Mouse (Mus musculus) forebrain, embryonic 12.5 days (tissue): ENCODE data around the gene Pfkfb1. TPM values are rescaled to one million over a fixed set of nuclear protein-coding genes. Genes with fewer than 3 reads are reported as not detected.

Experiments
- ATAC-seq: fragments of 200-750 bp; cut with Nextera tagmentation; 2 replicates; pipeline ENCODE4 v1.8.0; 2017; ENCODE audit warnings: moderate TSS enrichment; ENCODE audit not compliant: low FRiP score
- H3K27ac ChIP-seq: fragments of 300-500 bp; sonication (generic); 2 replicates; pipeline ENCODE4 v1.5.1; 2016; ENCODE audit warnings: mild to moderate bottlenecking
- H3K27me3 ChIP-seq: fragments of 300-500 bp; sonication (generic); 2 replicates; pipeline ENCODE4 v1.6.1; 2016; ENCODE audit warnings: mild to moderate bottlenecking
- H3K36me3 ChIP-seq: fragments of 300-500 bp; sonication (generic); replicated peaks from 2 replicates; pipeline ENCODE4 v1.6.1; 2016; ENCODE audit warnings: mild to moderate bottlenecking
- H3K4me1 ChIP-seq: fragments of 300-500 bp; sonication (generic); 2 replicates; pipeline ENCODE4 v1.6.1; 2016
- H3K4me2 ChIP-seq: fragments of 300-500 bp; sonication (generic); 2 replicates; pipeline ENCODE4 v1.6.1; 2016; ENCODE audit warnings: mild to moderate bottlenecking, moderate library complexity
- H3K4me3 ChIP-seq: fragments of 300-500 bp; sonication (generic); replicated peaks from 2 replicates; pipeline ENCODE4 v1.5.1; 2016; ENCODE audit warnings: mild to moderate bottlenecking
- H3K9ac ChIP-seq: fragments of 300-500 bp; sonication (generic); 2 replicates; pipeline ENCODE4 v1.6.1; 2016; ENCODE audit warnings: mild to moderate bottlenecking
- H3K9me3 ChIP-seq: fragments of 300-500 bp; sonication (generic); 2 replicates; pipeline ENCODE4 v1.6.1; 2016
- WGBS: fragments of 180-500 bp; shearing (Covaris S2); methylation state at CpG from one replicate; pipeline ENCODE4 v1.1.7; 2016; 5-methylcytosine and 5-hydroxymethylcytosine counted together
- polyA plus RNA-seq: library from polyadenylated mRNA; unstranded; fragments of >200 nt; fragmentation: Nextera tagmentation; extraction: Ambion mirVana; gene quantifications from 2 replicates; pipeline ENCODE4 v1.2.1, GENCODE M21; 2016

Gene Pfkfb1
- polyA plus RNA-seq = 4.1 and 5.7 TPM in 2 replicates

GRCm38 (mm10) chrX:150588023-150588764 lies at the start of gene Pfkfb1:
Pfkfb1 (plus strand) TSS chrX:150588229.
- H3K9me3 ChIP-seq = no peaks in the 10 kb centered on the region
- 0 out of 2 replicates have a peak, but pooled peaks cover 2% of the 10 kb centered on the region for H3K27me3 ChIP-seq
- H3K36me3 ChIP-seq = peaks cover 14% of the 10 kb centered on the region
- peak within 1 kb of the TSS; percentile 48 for H3K4me3 ChIP-seq
- no peaks in the 10 kb centered on the region for H3K4me1 ChIP-seq
- H3K27ac ChIP-seq = peak within 1 kb of the TSS; percentile 68
- peak; percentile 96 for ATAC-seq
- H3K4me2 ChIP-seq = peak within 1 kb of the TSS; percentile 56
- H3K9ac ChIP-seq = peak within 1 kb of the TSS; percentile 64
- 24% methylated on average over 35 of the region's 35 CpGs for WGBS

- Histone ChIP-seq H3K9ac (no peak overlapping the region), H3K9me3 (no peaks in the 10 kb centered on the region), H3K36me3 (no peaks in the 10 kb centered on the region), H3K4me2 (no peak overlapping the region), H3K4me3 (no peak overlapping the region), H3K27me3 (no peaks in the 10 kb centered on the region), H3K27ac (no peak overlapping the region), H3K4me1 (no peaks in the 10 kb centered on the region)
- WGBS = 90% methylated on average over 2 of the region's 2 CpGs
- no peak for ATAC-seq
These were observed 47.9 kb upstream of the Pfkfb1 start for GRCm38 (mm10) chrX:150540111-150540510.

- H3K27me3 ChIP-seq = no peaks in the 10 kb centered on the region
- H3K9me3 ChIP-seq = no peaks in the 10 kb centered on the region
- H3K4me1 ChIP-seq = no peaks in the 10 kb centered on the region
- no peak overlapping the region for H3K27ac ChIP-seq
- no peak overlapping the region for H3K4me2 ChIP-seq
- no peaks in the 10 kb centered on the region for H3K36me3 ChIP-seq
- no peak for ATAC-seq
- no peak overlapping the region for H3K9ac ChIP-seq
- H3K4me3 ChIP-seq = no peak overlapping the region
These were observed 46.3 kb upstream of the Pfkfb1 start for GRCm38 (mm10) chrX:150541684-150542083.

GRCm38 (mm10) chrX:150547239-150547638 lies 40.8 kb upstream of the Pfkfb1 start, which contains the start of gene Alas2:
Alas2 (plus strand) TSS chrX:150547375.
- ATAC-seq = no peak
- Histone ChIP-seq H3K9ac (no peak within 1 kb of the TSS), H3K4me2 (no peak within 1 kb of the TSS), H3K27ac (no peak within 1 kb of the TSS), H3K9me3 (no peaks in the 10 kb centered on the region), H3K36me3 (no peaks in the 10 kb centered on the region; the same call in 1 of the 2 replicates), H3K4me3 (no peak within 1 kb of the TSS), H3K4me1 (no peaks in the 10 kb centered on the region), H3K27me3 (no peaks in the 10 kb centered on the region)
- 52% methylated on average over 5 of the region's 5 CpGs for WGBS

- 90% methylated on average over 3 of the region's 3 CpGs for WGBS
- Histone ChIP-seq H3K4me1 (no peaks in the 10 kb centered on the region), H3K4me2 (no peak overlapping the region), H3K9me3 (no peaks in the 10 kb centered on the region), H3K27ac (no peak overlapping the region), H3K27me3 (no peaks in the 10 kb centered on the region), H3K36me3 (peaks cover 3% of the 10 kb centered on the region), H3K9ac (no peak overlapping the region), H3K4me3 (no peak overlapping the region)
- no peak for ATAC-seq
These were observed 38.4 kb upstream of the Pfkfb1 start for GRCm38 (mm10) chrX:150549639-150550038.

- Histone ChIP-seq H3K36me3 (peaks cover 3% of the 10 kb centered on the region), H3K27me3 (no peaks in the 10 kb centered on the region), H3K4me1 (no peaks in the 10 kb centered on the region), H3K4me3 (no peak overlapping the region), H3K9ac (no peak overlapping the region), H3K4me2 (no peak overlapping the region), H3K27ac (no peak overlapping the region), H3K9me3 (no peaks in the 10 kb centered on the region)
- 90% methylated on average over 2 of the region's 2 CpGs for WGBS
- ATAC-seq = no peak
These were observed 36.0 kb upstream of the Pfkfb1 start for GRCm38 (mm10) chrX:150551986-150552385.

- Histone ChIP-seq H3K9ac (no peak overlapping the region), H3K4me3 (no peak overlapping the region), H3K27me3 (peaks cover 3% of the 10 kb centered on the region; the same call in 1 of the 2 replicates), H3K9me3 (no peaks in the 10 kb centered on the region), H3K4me1 (no peaks in the 10 kb centered on the region), H3K27ac (no peak overlapping the region), H3K36me3 (peaks cover 3% of the 10 kb centered on the region), H3K4me2 (no peak overlapping the region)
- ATAC-seq = no peak
- 86% methylated on average over 3 of the region's 3 CpGs for WGBS
These were observed 34.0 kb upstream of the Pfkfb1 start for GRCm38 (mm10) chrX:150554032-150554431.

GRCm38 (mm10) chrX:150564644-150565357 lies 23.2 kb upstream of the Pfkfb1 start:
- no peak overlapping the region for H3K9ac ChIP-seq
- no peak overlapping the region for H3K27ac ChIP-seq
- H3K4me3 ChIP-seq = no peak overlapping the region
- WGBS = 90% methylated on average over 11 of the region's 12 CpGs
- no peaks in the 10 kb centered on the region for H3K27me3 ChIP-seq
- H3K4me2 ChIP-seq = no peak overlapping the region
- no peaks in the 10 kb centered on the region for H3K4me1 ChIP-seq
- H3K36me3 ChIP-seq = no peaks in the 10 kb centered on the region
- no peak for ATAC-seq
- H3K9me3 ChIP-seq = no peaks in the 10 kb centered on the region

- no peaks in the 10 kb centered on the region for H3K4me1 ChIP-seq
- H3K9ac ChIP-seq = no peak overlapping the region
- peaks cover 22% of the 10 kb centered on the region for H3K36me3 ChIP-seq
- H3K9me3 ChIP-seq = no peaks in the 10 kb centered on the region
- H3K27me3 ChIP-seq = no peaks in the 10 kb centered on the region
- no peak overlapping the region for H3K4me3 ChIP-seq
- H3K4me2 ChIP-seq = no peak overlapping the region
- ATAC-seq = no peak
- H3K27ac ChIP-seq = no peak overlapping the region
These were observed 6.1 kb upstream of the Pfkfb1 start for GRCm38 (mm10) chrX:150581921-150582320.

- 94% methylated on average over 8 of the region's 8 CpGs for whole genome bisulfite sequencing
- Histone ChIP-seq H3K9ac (no peak overlapping the region), H3K4me2 (no peak overlapping the region), H3K4me1 (no peaks in the 10 kb centered on the region), H3K27me3 (no peaks in the 10 kb centered on the region), H3K27ac (no peak overlapping the region), H3K9me3 (no peaks in the 10 kb centered on the region), H3K4me3 (no peak overlapping the region), H3K36me3 (peaks cover 22% of the 10 kb centered on the region)
- ATAC-seq = no peak
These were observed 2.9 kb upstream of the Pfkfb1 start for GRCm38 (mm10) chrX:150585116-150585515.

- Histone ChIP-seq H3K36me3 (peaks cover 9% of the 10 kb centered on the region), H3K27me3 (peaks cover 8% of the 10 kb centered on the region; the same call in 1 of the 2 replicates), H3K4me1 (no peaks in the 10 kb centered on the region), H3K4me3 (no peak within 1 kb of the TSS; the same call in 1 of the 2 replicates), H3K27ac (no peak within 1 kb of the TSS), H3K9ac (no peak within 1 kb of the TSS), H3K4me2 (no peak within 1 kb of the TSS), H3K9me3 (no peaks in the 10 kb centered on the region)
- WGBS = 80% methylated on average over 5 of the region's 5 CpGs
- ATAC-seq = no peak
These were observed 1.7 kb downstream of the Pfkfb1 start, which contains the start of gene Apex2 for GRCm38 (mm10) chrX:150589696-150590095. Apex2 (minus strand) TSS chrX:150589868.

- Histone ChIP-seq H3K4me3 (no peak overlapping the region), H3K27me3 (peaks cover 10% of the 10 kb centered on the region; the same call in 1 of the 2 replicates), H3K9me3 (no peaks in the 10 kb centered on the region), H3K4me2 (no peak overlapping the region), H3K27ac (no peak overlapping the region), H3K9ac (no peak overlapping the region), H3K36me3 (no peaks in the 10 kb centered on the region), H3K4me1 (no peaks in the 10 kb centered on the region)
- no peak for ATAC-seq
- WGBS = 88% methylated on average over 12 of the region's 12 CpGs
These were observed 5.4 kb downstream of the Pfkfb1 start for GRCm38 (mm10) chrX:150593266-150594035.
